Mouse (Mus musculus): Measurements from ENCODE around the gene Bank1.

Bank1 gene

GRCm38 (mm10) chr3:136024876-136025275 is 301.0 kb downstream of the Bank1 start:
- in situ Hi-C loops (cut with MboI; ENCODE audit: low sequenced_read_pairs): no loop called here

GRCm38 (mm10) chr3:136017517-136017916 is 308.3 kb downstream of the Bank1 start:
- in situ Hi-C loops (cut with MboI; ENCODE audit: low sequenced_read_pairs): no loop called here

GRCm38 (mm10) chr3:136010616-136011015 is 315.2 kb downstream of the Bank1 start:
- in situ Hi-C loops (cut with MboI; ENCODE audit: low sequenced_read_pairs): no loop called here

GRCm38 (mm10) chr3:136007846-136008245 is 318.0 kb downstream of the Bank1 start:
- in situ Hi-C loops (cut with MboI; ENCODE audit: low sequenced_read_pairs): no loop called here

- in situ Hi-C loops (cut with MboI; ENCODE audit: low sequenced_read_pairs): no loop called here
Measured at GRCm38 (mm10) chr3:136007081-136007828, 318.6 kb downstream of the Bank1 start.
